Mouse (Mus musculus): ENCODE results near the gene Osbpl2. TPM values are rescaled to one million over a fixed set of nuclear protein-coding genes. Genes with fewer than 3 reads are reported as not detected.

The Osbpl2 gene
- polyA plus RNA-seq, 1 experiment from 2014 or later = 35.0 TPM

DNA sequence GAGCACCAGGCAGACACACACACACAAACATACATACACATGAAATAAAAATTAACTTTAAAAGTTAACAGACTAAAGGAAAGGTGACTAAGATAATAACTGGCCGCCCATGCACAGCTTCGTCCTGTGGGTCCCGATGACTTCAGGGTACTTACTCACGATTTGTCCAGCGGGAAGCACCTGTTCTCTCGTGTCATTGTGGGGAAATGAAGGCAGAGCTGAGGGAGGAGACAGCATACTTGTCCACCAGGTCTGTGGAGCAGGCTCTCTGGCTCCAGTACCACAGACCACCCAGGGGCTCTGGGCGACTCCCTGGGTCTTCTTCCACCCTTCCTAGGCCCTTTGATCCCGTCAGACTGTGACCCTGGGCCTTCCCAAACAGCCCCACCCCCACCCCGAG lies 82.2 kb downstream of the Osbpl2 start:
- no peaks in the 10 kb centered on the region for H3K27me3 ChIP-seq (ENCODE audit: control insufficient read depth, insufficient read depth, low read length)
- H3K36me3 ChIP-seq (ENCODE audit: control insufficient read depth, insufficient read depth) = peaks cover 6% of the 10 kb centered on the region
- ATAC-seq (replicated peaks; ENCODE audit: extremely low read depth, insufficient read depth, low FRiP score) = no peak
- H3K9ac ChIP-seq (ENCODE audit: low read length) = no peak overlapping the region
- H3K27ac ChIP-seq (ENCODE audit: low read length) = no peak overlapping the region
- 75% methylated on average over 9 of the region's 9 CpGs for WGBS
- no peaks in the 10 kb centered on the region for H3K9me3 ChIP-seq (replicated peaks; ENCODE audit: control insufficient read depth, low read length)
- peaks cover 1% of the 10 kb centered on the region for H3K4me1 ChIP-seq (ENCODE audit: control insufficient read depth, insufficient read depth, low read length)
- H3K4me3 ChIP-seq (ENCODE audit: low read length) = no peak overlapping the region
- no peak overlapping the region for H3K4me2 ChIP-seq (ENCODE audit: low read depth, low read length)

GRCm38 (mm10) chr2:180202263-180202662 lies 83.2 kb downstream of the Osbpl2 start:
- Histone ChIP-seq H3K27me3 (ENCODE audit: control insufficient read depth, insufficient read depth, low read length) (no peaks in the 10 kb centered on the region), H3K27ac (ENCODE audit: low read length) (no peak overlapping the region), H3K36me3 (ENCODE audit: control insufficient read depth, insufficient read depth) (peaks cover 8% of the 10 kb centered on the region; the same call in 1 of the 2 replicates), H3K9me3 (replicated peaks; ENCODE audit: control insufficient read depth, low read length) (no peaks in the 10 kb centered on the region), H3K4me3 (ENCODE audit: low read length) (no peak overlapping the region), H3K4me1 (ENCODE audit: control insufficient read depth, insufficient read depth, low read length) (peaks cover 2% of the 10 kb centered on the region), H3K9ac (ENCODE audit: low read length) (no peak overlapping the region), H3K4me2 (ENCODE audit: low read depth, low read length) (no peak overlapping the region)
- no peak for ATAC-seq (replicated peaks; ENCODE audit: extremely low read depth, insufficient read depth, low FRiP score)
- WGBS = 87% methylated on average over 14 of the region's 14 CpGs

DNA sequence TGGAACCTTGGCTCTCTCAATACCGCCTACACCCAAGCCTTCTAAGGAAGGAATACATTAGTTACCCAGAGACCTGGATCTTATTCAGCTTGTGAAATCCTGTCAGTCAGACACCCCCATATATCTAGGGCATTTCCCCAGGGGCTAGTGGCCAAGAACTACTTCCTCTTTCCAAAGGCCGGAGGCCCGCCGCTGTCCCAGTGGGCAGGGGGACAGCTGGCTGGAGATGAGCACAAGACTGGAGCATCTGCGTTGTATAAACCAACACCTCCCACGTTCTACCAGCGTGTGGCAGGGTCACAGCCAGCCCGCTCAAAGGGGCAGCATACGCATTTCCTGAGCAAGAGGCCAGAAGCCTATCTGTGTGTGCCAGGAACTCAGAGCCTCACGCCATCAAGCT lies 83.7 kb downstream of the Osbpl2 start:
- peaks cover 2% of the 10 kb centered on the region for H3K4me1 ChIP-seq (ENCODE audit: control insufficient read depth, insufficient read depth, low read length)
- no peaks in the 10 kb centered on the region for H3K9me3 ChIP-seq (replicated peaks; ENCODE audit: control insufficient read depth, low read length)
- H3K9ac ChIP-seq (ENCODE audit: low read length) = no peak overlapping the region
- no peak overlapping the region for H3K27ac ChIP-seq (ENCODE audit: low read length)
- peaks cover 6% of the 10 kb centered on the region; the same call in 1 of the 2 replicates for H3K36me3 ChIP-seq (ENCODE audit: control insufficient read depth, insufficient read depth)
- H3K4me3 ChIP-seq (ENCODE audit: low read length) = no peak overlapping the region
- no peak overlapping the region for H3K4me2 ChIP-seq (ENCODE audit: low read depth, low read length)
- 70% methylated on average over 10 of the region's 10 CpGs for WGBS
- no peaks in the 10 kb centered on the region for H3K27me3 ChIP-seq (ENCODE audit: control insufficient read depth, insufficient read depth, low read length)
- no peak for ATAC-seq (replicated peaks; ENCODE audit: extremely low read depth, insufficient read depth, low FRiP score)

GRCm38 (mm10) chr2:180204501-180204900 lies 85.4 kb downstream of the Osbpl2 start:
- ATAC-seq (replicated peaks; ENCODE audit: extremely low read depth, insufficient read depth, low FRiP score) = no peak
- Histone ChIP-seq H3K4me3 (ENCODE audit: low read length) (no peak overlapping the region), H3K36me3 (ENCODE audit: control insufficient read depth, insufficient read depth) (peaks cover 6% of the 10 kb centered on the region; the same call in 1 of the 2 replicates), H3K4me2 (ENCODE audit: low read depth, low read length) (no peak overlapping the region), H3K27me3 (ENCODE audit: control insufficient read depth, insufficient read depth, low read length) (no peaks in the 10 kb centered on the region), H3K4me1 (ENCODE audit: control insufficient read depth, insufficient read depth, low read length) (peaks cover 5% of the 10 kb centered on the region), H3K9me3 (replicated peaks; ENCODE audit: control insufficient read depth, low read length) (no peaks in the 10 kb centered on the region), H3K27ac (ENCODE audit: low read length) (no peak overlapping the region), H3K9ac (ENCODE audit: low read length) (no peak overlapping the region)
- WGBS = 64% methylated on average over 9 of the region's 9 CpGs

DNA sequence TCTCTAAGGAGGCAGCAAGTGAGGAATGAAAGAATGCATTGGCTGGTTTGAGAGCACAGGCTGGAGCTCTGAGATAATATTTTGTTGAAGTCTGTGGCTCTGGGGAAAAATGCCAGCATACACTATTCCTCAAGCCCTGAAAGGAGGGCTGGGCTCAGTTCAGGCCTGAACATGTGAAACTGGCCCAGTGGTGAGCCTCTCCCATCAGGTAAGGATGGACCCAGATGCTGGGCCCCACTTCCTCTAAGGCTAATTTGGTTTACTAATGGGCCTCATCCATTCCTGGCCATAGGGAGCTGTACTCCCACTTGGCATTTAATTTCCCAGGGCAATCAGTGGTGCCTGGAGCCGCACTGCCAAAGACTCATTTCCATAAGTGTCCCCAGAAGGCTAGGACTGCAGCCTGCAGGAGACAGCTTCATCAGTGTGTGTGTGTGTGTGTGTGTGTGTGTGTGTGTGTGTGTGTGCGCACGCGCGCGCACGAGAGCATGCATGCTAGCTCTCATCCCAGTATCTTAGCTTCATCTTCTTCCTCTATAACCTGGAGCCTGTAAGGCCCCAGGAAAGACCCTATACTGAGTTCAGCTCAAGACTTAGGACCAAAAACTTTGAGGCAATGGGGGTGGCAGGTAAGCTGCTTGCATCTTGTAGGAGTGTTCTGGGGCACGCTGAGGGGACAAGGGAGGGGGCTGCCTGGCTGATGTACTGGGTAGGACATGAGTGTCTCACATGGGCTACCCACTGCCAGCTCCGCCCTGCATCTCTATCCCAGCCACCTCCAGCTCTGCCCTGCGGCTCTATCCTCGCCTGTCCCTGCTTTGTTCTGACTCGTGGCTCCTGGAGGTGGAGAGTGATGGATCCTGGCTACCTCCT lies 86.2 kb downstream of the Osbpl2 start:
- 88% methylated on average over 12 of the region's 12 CpGs for WGBS
- no peak overlapping the region for H3K4me2 ChIP-seq (ENCODE audit: low read depth, low read length)
- peaks cover 6% of the 10 kb centered on the region; the same call in 1 of the 2 replicates for H3K36me3 ChIP-seq (ENCODE audit: control insufficient read depth, insufficient read depth)
- no peak for ATAC-seq (replicated peaks; ENCODE audit: extremely low read depth, insufficient read depth, low FRiP score)
- no peaks in the 10 kb centered on the region for H3K27me3 ChIP-seq (ENCODE audit: control insufficient read depth, insufficient read depth, low read length)
- no peak overlapping the region for H3K27ac ChIP-seq (ENCODE audit: low read length)
- H3K9me3 ChIP-seq (replicated peaks; ENCODE audit: control insufficient read depth, low read length) = no peaks in the 10 kb centered on the region
- H3K9ac ChIP-seq (ENCODE audit: low read length) = no peak overlapping the region
- peaks cover 5% of the 10 kb centered on the region for H3K4me1 ChIP-seq (ENCODE audit: control insufficient read depth, insufficient read depth, low read length)
- H3K4me3 ChIP-seq (ENCODE audit: low read length) = no peak overlapping the region

- 0 out of 2 replicates have a peak, but pooled peaks cover 2% of the 10 kb centered on the region for H3K9me3 ChIP-seq (replicated peaks; ENCODE audit: control insufficient read depth, low read length)
- H3K4me3 ChIP-seq (ENCODE audit: low read length) = no peak overlapping the region
- WGBS = 69% methylated on average over 2 of the region's 2 CpGs
- no peak for ATAC-seq (replicated peaks; ENCODE audit: extremely low read depth, insufficient read depth, low FRiP score)
- H3K4me2 ChIP-seq (ENCODE audit: low read depth, low read length) = no peak overlapping the region
- H3K27ac ChIP-seq (ENCODE audit: low read length) = no peak overlapping the region
- H3K36me3 ChIP-seq (ENCODE audit: control insufficient read depth, insufficient read depth) = peaks cover 6% of the 10 kb centered on the region; the same call in 1 of the 2 replicates
- H3K27me3 ChIP-seq (ENCODE audit: control insufficient read depth, insufficient read depth, low read length) = no peaks in the 10 kb centered on the region
- no peak overlapping the region for H3K9ac ChIP-seq (ENCODE audit: low read length)
- H3K4me1 ChIP-seq (ENCODE audit: control insufficient read depth, insufficient read depth, low read length) = peaks cover 5% of the 10 kb centered on the region
Measured at GRCm38 (mm10) chr2:180205956-180206280, 86.8 kb downstream of the Osbpl2 start.

DNA sequence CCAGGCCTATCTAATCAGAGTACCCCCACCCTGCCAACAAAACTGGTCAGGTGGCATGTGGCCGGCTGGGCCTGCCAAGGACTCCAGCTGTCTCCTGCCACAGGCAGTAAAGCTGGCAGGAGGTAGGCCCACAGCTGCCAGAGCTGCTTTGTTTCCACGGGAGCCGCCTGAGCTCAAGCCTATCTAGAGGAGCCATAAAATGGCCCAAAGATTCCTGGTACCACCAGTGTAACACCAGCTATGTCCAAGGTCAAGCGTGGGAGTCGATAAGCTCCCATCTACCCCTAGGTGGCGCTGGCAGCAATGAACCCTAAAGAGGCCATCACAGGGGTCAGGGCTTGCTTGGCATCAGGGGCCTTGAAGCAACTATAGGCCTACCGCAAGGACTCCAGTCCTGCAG lies 88.7 kb downstream of the Osbpl2 start:
- 58% methylated on average over 7 of the region's 7 CpGs for WGBS
- no peaks in the 10 kb centered on the region for H3K27me3 ChIP-seq (ENCODE audit: control insufficient read depth, insufficient read depth, low read length)
- no peak overlapping the region for H3K4me2 ChIP-seq (ENCODE audit: low read depth, low read length)
- H3K27ac ChIP-seq (ENCODE audit: low read length) = peak overlapping the region; percentile 58
- 0 out of 2 replicates have a peak overlapping the region, but pooled peaks have one; percentile 20 for H3K9ac ChIP-seq (ENCODE audit: low read length)
- H3K4me1 ChIP-seq (ENCODE audit: control insufficient read depth, insufficient read depth, low read length) = peaks cover 5% of the 10 kb centered on the region
- peak; percentile 30; the same call in 1 of the 2 replicates for ATAC-seq (replicated peaks; ENCODE audit: extremely low read depth, insufficient read depth, low FRiP score)
- H3K4me3 ChIP-seq (ENCODE audit: low read length) = no peak overlapping the region
- H3K9me3 ChIP-seq (replicated peaks; ENCODE audit: control insufficient read depth, low read length) = peaks cover 5% of the 10 kb centered on the region
- peaks cover 6% of the 10 kb centered on the region; the same call in 1 of the 2 replicates for H3K36me3 ChIP-seq (ENCODE audit: control insufficient read depth, insufficient read depth)

DNA sequence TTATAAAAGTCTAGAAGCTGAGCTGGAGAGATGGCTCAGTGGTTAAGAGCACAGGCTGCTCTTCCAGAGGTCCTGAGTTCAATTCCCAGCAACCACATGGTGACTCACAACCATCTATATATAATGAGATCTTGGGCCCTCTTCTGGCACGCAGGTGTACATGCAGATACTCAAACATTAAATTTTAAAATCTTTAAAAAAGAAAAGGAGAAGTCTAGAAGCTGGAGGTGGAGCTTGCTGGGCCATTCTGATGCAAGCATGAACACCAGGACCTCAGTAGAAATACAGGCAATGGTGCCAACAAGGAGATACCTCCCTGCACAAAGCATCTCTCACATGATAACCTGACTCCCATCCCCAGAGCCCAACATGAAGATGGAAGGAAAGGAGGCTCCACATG lies 89.9 kb downstream of the Osbpl2 start:
- H3K27me3 ChIP-seq (ENCODE audit: control insufficient read depth, insufficient read depth, low read length) = no peaks in the 10 kb centered on the region
- H3K9ac ChIP-seq (ENCODE audit: low read length) = no peak overlapping the region
- no peak overlapping the region for H3K4me3 ChIP-seq (ENCODE audit: low read length)
- H3K36me3 ChIP-seq (ENCODE audit: control insufficient read depth, insufficient read depth) = peaks cover 6% of the 10 kb centered on the region; the same call in 1 of the 2 replicates
- H3K4me1 ChIP-seq (ENCODE audit: control insufficient read depth, insufficient read depth, low read length) = peaks cover 5% of the 10 kb centered on the region
- H3K27ac ChIP-seq (ENCODE audit: low read length) = no peak overlapping the region
- WGBS = 76% methylated on average over 1 of the region's 1 CpGs
- ATAC-seq (replicated peaks; ENCODE audit: extremely low read depth, insufficient read depth, low FRiP score) = no peak
- H3K4me2 ChIP-seq (ENCODE audit: low read depth, low read length) = no peak overlapping the region
- H3K9me3 ChIP-seq (replicated peaks; ENCODE audit: control insufficient read depth, low read length) = peaks cover 5% of the 10 kb centered on the region

- H3K4me3 ChIP-seq (ENCODE audit: low read length) = no peak overlapping the region
- no peak overlapping the region for H3K27ac ChIP-seq (ENCODE audit: low read length)
- H3K9me3 ChIP-seq (replicated peaks; ENCODE audit: control insufficient read depth, low read length) = peaks cover 5% of the 10 kb centered on the region
- no peak overlapping the region for H3K4me2 ChIP-seq (ENCODE audit: low read depth, low read length)
- H3K4me1 ChIP-seq (ENCODE audit: control insufficient read depth, insufficient read depth, low read length) = peaks cover 30% of the 10 kb centered on the region
- 95% methylated on average over 3 of the region's 3 CpGs for WGBS
- no peak overlapping the region for H3K9ac ChIP-seq (ENCODE audit: low read length)
- H3K27me3 ChIP-seq (ENCODE audit: control insufficient read depth, insufficient read depth, low read length) = no peaks in the 10 kb centered on the region
- no peak for ATAC-seq (replicated peaks; ENCODE audit: extremely low read depth, insufficient read depth, low FRiP score)
- no peaks in the 10 kb centered on the region for H3K36me3 ChIP-seq (ENCODE audit: control insufficient read depth, insufficient read depth)
Measured at GRCm38 (mm10) chr2:180212255-180212654, 93.1 kb downstream of the Osbpl2 start.
